Mouse (Mus musculus): ENCODE data around the gene Arhgef19. TPM values are rescaled to one million over a fixed set of nuclear protein-coding genes. Genes with fewer than 3 reads are reported as not detected.

Gene Arhgef19
- polyA plus RNA-seq, 1 experiment from 2014 or later = 2.4 TPM

GRCm38 (mm10) chr4:141252641-141253040, 13.3 kb downstream of the Arhgef19 start:
- Histone ChIP-seq H3K4me1 (peaks cover 10% of the 10 kb centered on the region), H3K9me3 (replicated peaks) (no peaks in the 10 kb centered on the region), H3K9ac (no peak overlapping the region), H3K4me2 (no peak overlapping the region), H3K4me3 (no peak overlapping the region), H3K36me3 (no peaks in the 10 kb centered on the region), H3K27me3 (replicated peaks) (peaks cover 46% of the 10 kb centered on the region), H3K27ac (no peak overlapping the region)
- no peak for ATAC-seq
- WGBS (ENCODE audit: insufficient replicate concordance) = 32% methylated on average over 2 of the region's 2 CpGs

DNA sequence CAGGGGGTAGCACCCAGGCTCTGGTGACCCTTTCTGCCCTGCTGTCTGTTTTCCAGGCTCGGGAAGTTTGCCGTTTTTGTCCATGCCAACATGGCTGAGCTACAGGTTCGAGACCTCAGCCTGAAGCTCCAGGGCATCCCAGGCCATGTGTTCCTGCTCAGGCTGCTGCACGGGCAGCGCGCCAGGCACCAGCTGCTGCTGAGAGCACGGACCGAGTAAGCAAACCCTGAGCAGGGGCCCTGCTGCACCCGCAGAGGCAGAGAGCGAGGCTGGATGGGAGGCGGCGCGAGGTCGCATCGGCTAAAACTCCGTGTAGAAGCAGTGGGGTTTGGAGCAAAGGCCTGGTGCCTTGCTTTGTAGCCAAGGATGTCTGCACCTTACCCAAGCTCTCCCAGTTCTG, 14.9 kb downstream of the Arhgef19 start:
- no peak overlapping the region for H3K4me2 ChIP-seq

DNA sequence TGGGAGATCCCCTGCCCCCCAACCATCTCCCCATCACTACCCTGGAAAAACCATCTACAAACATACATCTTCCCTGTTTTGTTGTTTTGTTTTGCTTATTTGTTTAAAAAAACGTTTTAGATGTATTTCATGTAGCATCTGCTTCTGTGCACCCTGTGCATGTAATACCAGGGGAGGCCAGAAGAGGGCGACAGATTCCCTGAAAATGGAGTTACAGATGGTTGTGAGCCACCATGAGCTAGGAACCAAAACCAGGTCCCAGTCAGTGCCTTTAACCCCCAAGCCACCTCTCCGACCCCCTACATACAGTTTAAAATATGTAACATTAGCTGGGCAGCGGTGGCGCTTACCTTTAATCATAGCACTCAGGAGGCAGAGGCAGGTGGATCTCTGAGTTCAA, 18.1 kb downstream of the Arhgef19 start:
- Histone ChIP-seq H3K9ac (no peak overlapping the region), H3K36me3 (no peaks in the 10 kb centered on the region), H3K27ac (no peak overlapping the region), H3K4me1 (no peaks in the 10 kb centered on the region), H3K27me3 (replicated peaks) (peaks cover 5% of the 10 kb centered on the region; the same call in 1 of the 2 replicates), H3K4me3 (no peak overlapping the region), H3K9me3 (replicated peaks) (peaks cover 11% of the 10 kb centered on the region), H3K4me2 (no peak overlapping the region)
- WGBS (ENCODE audit: insufficient replicate concordance) = 57% methylated on average over 5 of the region's 5 CpGs
- ATAC-seq = no peak

More for the DNA sequence above, 14.9 kb downstream of the Arhgef19 start:
- Histone ChIP-seq H3K4me3 (no peak overlapping the region), H3K27ac (no peak overlapping the region), H3K4me1 (no peaks in the 10 kb centered on the region), H3K27me3 (replicated peaks) (peaks cover 31% of the 10 kb centered on the region), H3K9ac (no peak overlapping the region), H3K36me3 (no peaks in the 10 kb centered on the region), H3K9me3 (replicated peaks) (no peaks in the 10 kb centered on the region)
- 71% methylated on average over 16 of the region's 16 CpGs for WGBS (ENCODE audit: insufficient replicate concordance)
- no peak for ATAC-seq

GRCm38 (mm10) chr4:141259413-141259812, 20.1 kb downstream of the Arhgef19 start:
- no peak overlapping the region for H3K27ac ChIP-seq
- H3K9me3 ChIP-seq (replicated peaks) = peaks cover 11% of the 10 kb centered on the region
- ATAC-seq = no peak
- no peak overlapping the region for H3K4me3 ChIP-seq
- H3K4me2 ChIP-seq = no peak overlapping the region
- no peaks in the 10 kb centered on the region for H3K4me1 ChIP-seq
- no peaks in the 10 kb centered on the region; the same call in 1 of the 2 replicates for H3K27me3 ChIP-seq (replicated peaks)
- no peak overlapping the region for H3K9ac ChIP-seq
- H3K36me3 ChIP-seq = no peaks in the 10 kb centered on the region
- 65% methylated on average over 12 of the region's 12 CpGs for WGBS (ENCODE audit: insufficient replicate concordance)

GRCm38 (mm10) chr4:141260007-141260723, 20.9 kb downstream of the Arhgef19 start:
- no peak for ATAC-seq
- no peak overlapping the region for H3K9ac ChIP-seq
- peaks cover 11% of the 10 kb centered on the region for H3K9me3 ChIP-seq (replicated peaks)
- H3K27me3 ChIP-seq (replicated peaks) = no peaks in the 10 kb centered on the region; the same call in 1 of the 2 replicates
- no peak overlapping the region for H3K27ac ChIP-seq
- no peak overlapping the region for H3K4me2 ChIP-seq
- no peaks in the 10 kb centered on the region for H3K4me1 ChIP-seq
- H3K4me3 ChIP-seq = no peak overlapping the region
- H3K36me3 ChIP-seq = no peaks in the 10 kb centered on the region
- 66% methylated on average over 16 of the region's 16 CpGs for WGBS (ENCODE audit: insufficient replicate concordance)

DNA sequence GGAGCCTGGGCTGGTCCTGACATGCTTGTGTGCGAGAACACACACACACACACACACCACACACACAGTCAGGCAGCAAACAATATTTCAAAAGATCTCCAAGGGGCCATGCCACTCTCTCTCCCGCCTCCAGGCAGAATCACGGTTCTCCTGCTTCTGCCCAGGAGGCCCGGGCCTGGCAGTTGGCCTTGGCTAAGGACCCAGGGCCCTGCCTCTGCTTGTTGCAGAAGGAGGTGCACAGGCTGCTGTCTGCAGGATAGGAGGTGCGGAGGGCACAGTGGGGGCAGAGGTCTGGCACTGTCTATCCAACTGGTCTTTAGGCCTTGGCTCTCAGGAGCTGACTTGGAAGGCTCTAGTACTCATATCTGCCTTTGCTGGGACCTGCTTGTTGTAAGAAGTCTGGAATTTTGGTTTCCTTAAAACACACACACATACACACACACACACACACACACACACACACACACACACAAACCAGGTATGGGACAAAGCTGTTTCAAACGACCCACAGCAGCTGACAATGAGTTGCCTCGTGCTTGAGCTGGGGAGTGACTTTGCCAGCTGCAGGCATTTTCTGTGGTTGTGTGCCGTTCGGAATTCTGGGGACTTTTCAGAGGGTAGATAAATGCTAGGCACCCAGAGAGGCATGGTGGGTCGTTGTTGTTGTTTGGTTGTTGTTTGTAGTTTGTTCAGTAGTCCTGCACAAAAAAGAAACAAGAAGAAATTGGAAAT, 23.8 kb downstream of the Arhgef19 start:
- WGBS (ENCODE audit: insufficient replicate concordance) = 59% methylated on average over 10 of the region's 10 CpGs
- no peak overlapping the region for H3K27ac ChIP-seq
- no peaks in the 10 kb centered on the region for H3K4me1 ChIP-seq
- H3K27me3 ChIP-seq (replicated peaks) = no peaks in the 10 kb centered on the region
- peaks cover 11% of the 10 kb centered on the region for H3K9me3 ChIP-seq (replicated peaks)
- H3K36me3 ChIP-seq = no peaks in the 10 kb centered on the region
- no peak overlapping the region for H3K9ac ChIP-seq
- no peak for ATAC-seq
- H3K4me2 ChIP-seq = no peak overlapping the region
- H3K4me3 ChIP-seq = no peak overlapping the region

GRCm38 (mm10) chr4:141265979-141266637, 26.8 kb downstream of the Arhgef19 start:
- H3K4me3 ChIP-seq = no peak overlapping the region
- ATAC-seq = no peak
- no peak overlapping the region for H3K9ac ChIP-seq
- H3K36me3 ChIP-seq = no peaks in the 10 kb centered on the region
- no peaks in the 10 kb centered on the region for H3K4me1 ChIP-seq
- 76% methylated on average over 3 of the region's 3 CpGs for WGBS (ENCODE audit: insufficient replicate concordance)
- H3K27ac ChIP-seq = no peak overlapping the region
- no peak overlapping the region for H3K4me2 ChIP-seq
- H3K9me3 ChIP-seq (replicated peaks) = peaks cover 7% of the 10 kb centered on the region
- peaks cover under 1% of the 10 kb centered on the region; the same call in 1 of the 2 replicates for H3K27me3 ChIP-seq (replicated peaks)

DNA sequence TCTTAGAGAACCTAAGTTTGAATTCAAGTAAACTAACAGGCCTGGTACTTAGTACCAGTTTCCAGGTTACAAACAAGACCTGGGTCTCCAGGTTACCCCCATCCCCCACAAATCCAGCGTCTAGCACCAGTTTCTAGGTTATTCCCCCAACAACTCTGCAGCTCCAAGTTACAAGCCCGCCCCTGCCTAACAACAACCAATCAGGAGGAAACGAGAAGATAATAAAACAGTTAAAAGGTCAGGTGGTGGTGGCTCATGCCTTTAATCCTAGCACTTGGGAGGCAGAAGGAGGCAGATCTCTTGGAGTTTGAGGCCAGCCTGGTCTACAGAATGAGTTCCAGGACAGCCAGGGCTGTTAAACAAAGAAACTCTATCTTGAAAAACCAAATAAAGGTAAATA, 28.0 kb downstream of the Arhgef19 start:
- Histone ChIP-seq H3K27ac (no peak overlapping the region), H3K4me2 (no peak overlapping the region), H3K4me1 (no peaks in the 10 kb centered on the region), H3K9ac (no peak overlapping the region), H3K4me3 (no peak overlapping the region), H3K27me3 (replicated peaks) (peaks cover 12% of the 10 kb centered on the region), H3K36me3 (no peaks in the 10 kb centered on the region), H3K9me3 (replicated peaks) (no peaks in the 10 kb centered on the region)
- 60% methylated on average over 3 of the region's 3 CpGs for WGBS (ENCODE audit: insufficient replicate concordance)
- ATAC-seq = no peak

DNA sequence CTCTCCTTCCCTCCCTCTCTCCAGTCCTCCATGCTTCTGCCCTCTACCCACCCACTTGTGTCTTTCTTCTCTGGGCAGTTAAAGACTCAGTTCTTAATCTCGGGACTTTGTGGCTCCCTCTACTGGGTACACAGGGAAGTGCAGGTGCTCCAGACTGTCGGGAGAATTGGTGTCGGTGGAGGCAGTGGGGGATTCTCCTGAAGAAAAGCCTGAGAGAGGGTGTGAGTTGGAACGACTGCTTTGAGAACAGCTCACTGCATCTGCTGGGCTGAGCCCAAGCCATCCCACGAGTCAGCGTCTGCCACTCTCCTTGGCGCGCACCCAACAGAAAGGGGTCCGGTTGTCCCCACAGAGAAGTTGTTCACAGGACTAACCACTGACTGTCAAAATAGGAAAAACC, 28.5 kb downstream of the Arhgef19 start:
- Histone ChIP-seq H3K27me3 (replicated peaks) (peaks cover 18% of the 10 kb centered on the region), H3K9ac (no peak overlapping the region), H3K36me3 (no peaks in the 10 kb centered on the region), H3K27ac (no peak overlapping the region), H3K4me3 (no peak overlapping the region), H3K4me2 (no peak overlapping the region), H3K4me1 (no peaks in the 10 kb centered on the region), H3K9me3 (replicated peaks) (no peaks in the 10 kb centered on the region)
- WGBS (ENCODE audit: insufficient replicate concordance) = 37% methylated on average over 9 of the region's 9 CpGs
- ATAC-seq = no peak

DNA sequence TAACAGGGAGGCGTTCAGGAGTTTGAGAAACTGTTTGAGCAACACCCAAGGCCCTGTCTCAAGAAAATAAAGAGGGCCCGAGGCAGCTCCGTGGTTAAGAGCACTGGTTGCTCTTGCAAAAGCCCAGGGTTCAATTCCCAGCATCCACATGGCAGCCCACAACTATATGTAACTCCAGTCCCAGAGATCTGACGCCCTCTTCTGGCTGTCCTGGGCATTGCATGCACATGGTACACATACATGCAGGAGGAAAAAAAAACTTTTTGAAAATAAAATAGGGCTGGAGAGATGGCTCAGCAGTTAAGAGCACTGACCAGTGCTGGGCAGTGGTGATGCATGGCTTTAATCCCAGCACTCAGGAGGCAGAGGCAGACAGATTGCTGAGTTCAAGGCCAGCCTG, 29.1 kb downstream of the Arhgef19 start:
- Histone ChIP-seq H3K27ac (no peak overlapping the region), H3K4me3 (no peak overlapping the region), H3K9ac (no peak overlapping the region), H3K27me3 (replicated peaks) (peaks cover 23% of the 10 kb centered on the region), H3K4me2 (no peak overlapping the region), H3K9me3 (replicated peaks) (no peaks in the 10 kb centered on the region), H3K36me3 (no peaks in the 10 kb centered on the region), H3K4me1 (0 out of 2 replicates have a peak, but pooled peaks cover 1% of the 10 kb centered on the region)
- 59% methylated on average over 4 of the region's 4 CpGs for WGBS (ENCODE audit: insufficient replicate concordance)
- no peak for ATAC-seq

DNA sequence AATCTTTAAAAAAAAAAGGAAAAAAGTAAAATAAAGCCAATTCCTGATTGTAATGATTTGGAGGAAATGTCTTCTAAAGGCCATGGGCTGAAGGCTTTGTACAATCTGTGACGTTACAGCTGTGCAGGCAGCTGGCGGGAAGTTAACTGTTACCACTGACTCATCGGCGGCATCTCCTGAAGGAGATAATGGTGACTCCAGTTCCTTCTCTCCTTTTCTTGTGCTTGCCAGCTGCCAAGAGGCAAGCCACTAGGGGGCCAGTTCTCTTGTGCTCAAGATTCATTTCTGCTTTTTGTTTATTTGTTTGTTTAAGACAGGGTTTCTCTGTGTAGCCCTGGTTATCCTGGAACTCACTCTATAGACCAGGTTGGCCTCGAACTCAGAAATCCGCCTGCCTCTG, 29.8 kb downstream of the Arhgef19 start:
- no peak for ATAC-seq
- Histone ChIP-seq H3K27me3 (replicated peaks) (peaks cover 30% of the 10 kb centered on the region), H3K27ac (no peak overlapping the region), H3K9ac (no peak overlapping the region), H3K4me3 (no peak overlapping the region), H3K36me3 (no peaks in the 10 kb centered on the region), H3K4me1 (0 out of 2 replicates have a peak, but pooled peaks cover 4% of the 10 kb centered on the region), H3K4me2 (no peak overlapping the region), H3K9me3 (replicated peaks) (no peaks in the 10 kb centered on the region)
- WGBS (ENCODE audit: insufficient replicate concordance) = 44% methylated on average over 6 of the region's 6 CpGs
